Mouse (Mus musculus) CH12.LX (cell line): ENCODE measurements around the gene Gm28038. TPM values are rescaled to one million over a fixed set of nuclear protein-coding genes. Genes with fewer than 3 reads are reported as not detected.

Experiments used
- DNase-seq: peaks from one replicate; pipeline ENCODE4 v3.0.0-alpha.2; 2013; ENCODE audit errors: extremely low read depth
- H3K27ac ChIP-seq: 2 replicates; pipeline ENCODE4 v1.5.1; 2012; ENCODE audit warnings: low read depth, mild to moderate bottlenecking, control low read depth, moderate library complexity; ENCODE audit not compliant: insufficient read depth
- H3K27me3 ChIP-seq: replicated peaks from 2 replicates; pipeline ENCODE3; 2012; ENCODE audit warnings: inconsistent platforms
- H3K36me3 ChIP-seq, 2 experiments: replicated peaks in 1 of 2; 2 replicates each; pipeline versions ENCODE3 to v1.6.1; 2012; ENCODE audit warnings: inconsistent platforms in 1 of 2, low read length in 1 of 2, mild to moderate bottlenecking in 1 of 2, mixed read lengths in 1 of 2, moderate library complexity in 1 of 2; ENCODE audit not compliant: control insufficient read depth in 1 of 2, insufficient read depth in 1 of 2
- H3K4me1 ChIP-seq, 2 experiments: 2 replicates each; pipeline ENCODE4 v1.6.1; 2012; ENCODE audit warnings: inconsistent platforms in 1 of 2, moderate library complexity in 1 of 2; ENCODE audit not compliant: insufficient read depth in 2 of 2, control insufficient read depth in 1 of 2
- H3K4me2 ChIP-seq: 2 replicates; pipeline ENCODE4 v1.6.1; 2012; ENCODE audit warnings: low read depth, mild to moderate bottlenecking, control low read depth; ENCODE audit not compliant: poor library complexity, insufficient read depth, severe bottlenecking
- H3K4me3 ChIP-seq, 3 experiments: fragments of 150-350 bp in 1 of 3; sonication (generic) in 1 of 3; replicated peaks in 1 of 3; 2 replicates each; pipeline versions ENCODE3 to v1.5.1; 2011 to 2012; ENCODE audit warnings: low read depth in 2 of 3, low read length in 2 of 3, mild to moderate bottlenecking in 2 of 3, moderate library complexity in 2 of 3, control low read depth in 1 of 3, improper control_type of control experiment in 1 of 3, inconsistent platforms in 1 of 3, mixed read lengths in 1 of 3; ENCODE audit not compliant: poor library complexity in 1 of 3
- H3K79me2 ChIP-seq: replicated peaks from 2 replicates; pipeline ENCODE4 v1.6.1; 2012; ENCODE audit warnings: mild to moderate bottlenecking, moderate library complexity; ENCODE audit not compliant: control insufficient read depth, poor library complexity, insufficient read depth, severe bottlenecking; ENCODE audit errors: extremely low read depth
- H3K9ac ChIP-seq: 2 replicates; pipeline ENCODE4 v1.6.1; 2012; ENCODE audit warnings: low read depth, mild to moderate bottlenecking, control low read depth, moderate library complexity; ENCODE audit not compliant: insufficient read depth
- H3K9me3 ChIP-seq: replicated peaks from 2 replicates; pipeline ENCODE3; 2012; ENCODE audit warnings: low read length, inconsistent platforms, mixed read lengths
- E2F4 ChIP-seq: IDR thresholded peaks from 2 replicates; pipeline ENCODE4 v1.6.1; 2011; ENCODE audit warnings: low read depth, low read length, improper control_type of control experiment; ENCODE audit not compliant: insufficient replicate concordance
- ELF1 ChIP-seq: IDR thresholded peaks from 2 replicates; pipeline ENCODE4 v1.6.1; 2014; ENCODE audit warnings: low read depth, mild to moderate bottlenecking, inconsistent platforms, low read length, improper control_type of control experiment
- ETS1 ChIP-seq: conservative IDR thresholded peaks from 2 replicates; pipeline ENCODE4 v1.6.1; 2012; ENCODE audit warnings: low read depth, mild to moderate bottlenecking, inconsistent platforms, low read length, improper control_type of control experiment, moderate library complexity
- HCFC1 ChIP-seq: IDR thresholded peaks from 2 replicates; pipeline ENCODE4 v1.6.1; 2012; ENCODE audit warnings: low read depth, mild to moderate bottlenecking, inconsistent platforms, low read length, improper control_type of control experiment
- KAT2A ChIP-seq: IDR thresholded peaks from 2 replicates; pipeline ENCODE4 v1.6.1; 2012; ENCODE audit warnings: low read length, improper control_type of control experiment, inconsistent platforms; ENCODE audit not compliant: insufficient replicate concordance
- MAX ChIP-seq: IDR thresholded peaks from 2 replicates; pipeline ENCODE4 v1.6.1; 2011; ENCODE audit warnings: low read length, improper control_type of control experiment
- MAZ ChIP-seq: IDR thresholded peaks from 2 replicates; pipeline ENCODE4 v1.6.1; 2012; ENCODE audit warnings: low read depth, mild to moderate bottlenecking, inconsistent platforms, low read length, improper control_type of control experiment, moderate library complexity
- MYC ChIP-seq: IDR thresholded peaks from 2 replicates; pipeline ENCODE4 v1.6.1; 2011; ENCODE audit warnings: low read depth, mild to moderate bottlenecking, improper control_type of control experiment, low read length
- NRF1 ChIP-seq: IDR thresholded peaks from 2 replicates; pipeline ENCODE4 v1.6.1; 2014; ENCODE audit warnings: low read depth, mild to moderate bottlenecking, inconsistent platforms, low read length, improper control_type of control experiment, moderate library complexity
- POLR2AphosphoS2 ChIP-seq: IDR thresholded peaks from 2 replicates; pipeline ENCODE4 v1.6.1; 2011; ENCODE audit warnings: low read depth, low read length, improper control_type of control experiment
- RAD21 ChIP-seq: IDR thresholded peaks from 2 replicates; pipeline ENCODE4 v1.6.1; 2011; ENCODE audit warnings: low read depth, mild to moderate bottlenecking, low read length, improper control_type of control experiment, moderate library complexity
- TCF12 ChIP-seq: IDR thresholded peaks from 2 replicates; pipeline ENCODE4 v1.6.1; 2014; ENCODE audit warnings: low read depth, mild to moderate bottlenecking, inconsistent platforms, low read length, improper control_type of control experiment
- UBTF ChIP-seq: IDR thresholded peaks from 2 replicates; pipeline ENCODE4 v1.6.1; 2012; ENCODE audit warnings: low read depth, mild to moderate bottlenecking, inconsistent platforms, low read length, improper control_type of control experiment, moderate library complexity
- USF1 ChIP-seq: IDR thresholded peaks from 2 replicates; pipeline ENCODE4 v1.6.1; 2014; ENCODE audit warnings: low read depth, mild to moderate bottlenecking, inconsistent platforms, low read length, improper control_type of control experiment
- ZC3H11A ChIP-seq: IDR thresholded peaks from 2 replicates; pipeline ENCODE4 v1.6.1; 2012; ENCODE audit warnings: low read depth, mild to moderate bottlenecking, inconsistent platforms, low read length, improper control_type of control experiment
- ZKSCAN1 ChIP-seq: IDR thresholded peaks from 2 replicates; pipeline ENCODE4 v1.6.1; 2012; ENCODE audit warnings: low read depth, inconsistent platforms, low read length, improper control_type of control experiment, borderline replicate concordance
- ZMIZ1 ChIP-seq: IDR thresholded peaks from 2 replicates; pipeline ENCODE4 v1.6.1; 2012; ENCODE audit warnings: low read depth, mild to moderate bottlenecking, inconsistent platforms, low read length, improper control_type of control experiment
- ZNF384 ChIP-seq: IDR thresholded peaks from 2 replicates; pipeline ENCODE4 v1.6.1; 2012; ENCODE audit warnings: low read depth, low read length, improper control_type of control experiment, inconsistent platforms
- dilution Hi-C: fragments of 300-500 bp; cut with MboI; formaldehyde crosslinking; loops from 2 replicates; pipeline ENCODE4 v1.14.3; 2020; ENCODE audit warnings: low sequenced_read_pairs; ENCODE audit not compliant: extremely low pct_unique_long_range_greater_than_20kb, extremely low pct_ligation_motif_present
- in situ Hi-C: fragments of 300-500 bp; cut with MboI; formaldehyde crosslinking; loops from 3 replicates; pipeline ENCODE4 v1.14.3; 2019; ENCODE audit warnings: low sequenced_read_pairs, low pct_ligation_motif_present, low pct_unique_long_range_greater_than_20kb, mixed read lengths
- polyA plus RNA-seq: library from polyadenylated mRNA; unstranded; fragments of >175 nt; gene quantifications from 2 replicates; pipeline ENCODE4 v1.2.1, GENCODE M21; 2012; ENCODE audit warnings: low read depth; ENCODE audit not compliant: insufficient read length
- total RNA-seq, 2 experiments: library from RNA; depleted of rRNA; stranded (reverse); fragments of 300-350 nt in 1 of 2; fragments of >200 nt in 1 of 2; gene quantifications; 2 replicates each; pipeline ENCODE4 v1.2.3; 2012 to 2014

Gm28038 gene
- total and polyA plus RNA-seq, 3 experiments: not detected

GRCm38 (mm10) chr2:30319260-30319659 is 38.4 kb downstream of the Gm28038 start:
- H3K36me3 ChIP-seq: peaks cover 68 to 93% of the 10 kb centered on the region in 2 experiments
- H3K4me1 ChIP-seq: no peaks in the 10 kb centered on the region
- no peak overlapping the region for H3K4me2 ChIP-seq
- no peak overlapping the region for H3K4me3 ChIP-seq
- H3K27me3 ChIP-seq: no peaks in the 10 kb centered on the region
- H3K27ac ChIP-seq: no peak overlapping the region
- dilution Hi-C loops (no loop called here), in situ Hi-C loops (no loop called here)
- no peaks in the 10 kb centered on the region for H3K79me2 ChIP-seq
- TF ChIP-seq ETS1 (no peak), ZMIZ1 (no peak), MAZ (no peak), POLR2AphosphoS2 (no peak), ZC3H11A (no peak), UBTF (no peak), KAT2A (no peak), ELF1 (no peak), RAD21 (no peak), HCFC1 (no peak), ZNF384 (no peak), TCF12 (no peak), MAX (no peak), E2F4 (no peak), USF1 (no peak), ZKSCAN1 (no peak)
- H3K9me3 ChIP-seq: no peaks in the 10 kb centered on the region
- no peak for DNase-seq
- H3K9ac ChIP-seq: no peak overlapping the region

- H3K79me2 ChIP-seq: no peaks in the 10 kb centered on the region
- no peak for TF ChIP-seq MYC
- 0 out of 2 replicates have a peak, but pooled peaks have one; percentile 36 for TF ChIP-seq NRF1
Measured at GRCm38 (mm10) chr2:30323111-30323510, 42.3 kb downstream of the Gm28038 start.

More at GRCm38 (mm10) chr2:30323111-30323510, 42.3 kb downstream of the Gm28038 start:
- Histone ChIP-seq H3K27ac (no peak overlapping the region), H3K9ac (no peak overlapping the region), H3K9me3 (no peaks in the 10 kb centered on the region), H3K4me1 (no peaks in the 10 kb centered on the region), H3K27me3 (no peaks in the 10 kb centered on the region), H3K4me3 (no peak overlapping the region), H3K4me2 (no peak overlapping the region), H3K36me3 (peaks cover 70 to 93% of the 10 kb centered on the region in 2 experiments)
- no peak for DNase-seq
- dilution Hi-C loops: no loop called here
- in situ Hi-C loops: no loop called here
